Mouse (Mus musculus): Measurements from ENCODE around the gene Eva1a. TPM values are rescaled to one million over a fixed set of nuclear protein-coding genes. Genes with fewer than 3 reads are reported as not detected.

Gene Eva1a
- polyA plus RNA-seq, 1 experiment = 14.9 TPM

GRCm38 (mm10) chr6:82050201-82050600, 9.4 kb downstream of the Eva1a start:
- H3K27ac ChIP-seq (ENCODE audit: insufficient read depth, low read length) = no peak overlapping the region
- no peak for TF ChIP-seq POLR2A (IDR thresholded peaks at IDR 0.05; ENCODE audit: borderline replicate concordance, insufficient read depth, low read length)
- no peak for TF ChIP-seq CTCF (IDR thresholded peaks at IDR 0.05; ENCODE audit: borderline replicate concordance, insufficient read depth, low read depth, low read length)
- no peaks in the 10 kb centered on the region for H3K4me1 ChIP-seq (ENCODE audit: control insufficient read depth, insufficient read depth, low read length)
- peak in 1 of 2 experiments; percentile 20 for DNase-seq
- H3K4me3 ChIP-seq (replicated peaks; ENCODE audit: insufficient read depth, low read depth, low read length) = no peak overlapping the region
- no peaks in the 10 kb centered on the region for H3K27me3 ChIP-seq (ENCODE audit: control insufficient read depth, insufficient read depth, low read length)
- 31% methylated on average over 9 of the region's 9 CpGs for WGBS

- no peak for DNase-seq
- Histone ChIP-seq H3K27me3 (ENCODE audit: control insufficient read depth, insufficient read depth, low read length) (no peaks in the 10 kb centered on the region), H3K27ac (ENCODE audit: insufficient read depth, low read length) (no peak overlapping the region), H3K4me1 (ENCODE audit: control insufficient read depth, insufficient read depth, low read length) (no peaks in the 10 kb centered on the region), H3K4me3 (replicated peaks; ENCODE audit: insufficient read depth, low read depth, low read length) (no peak overlapping the region)
- no peak for TF ChIP-seq CTCF (IDR thresholded peaks at IDR 0.05; ENCODE audit: borderline replicate concordance, insufficient read depth, low read depth, low read length)
- TF ChIP-seq POLR2A (IDR thresholded peaks at IDR 0.05; ENCODE audit: borderline replicate concordance, insufficient read depth, low read length) = no peak
- WGBS = 84% methylated on average over 8 of the region's 8 CpGs
Observed at GRCm38 (mm10) chr6:82051569-82051968, 10.7 kb downstream of the Eva1a start.

- no peaks in the 10 kb centered on the region for H3K27me3 ChIP-seq (ENCODE audit: control insufficient read depth, insufficient read depth, low read length)
- 89% methylated on average over 6 of the region's 6 CpGs for WGBS
- H3K4me3 ChIP-seq (replicated peaks; ENCODE audit: insufficient read depth, low read depth, low read length) = no peak overlapping the region
- H3K27ac ChIP-seq (ENCODE audit: insufficient read depth, low read length) = no peak overlapping the region
- no peak for DNase-seq
- TF ChIP-seq CTCF (IDR thresholded peaks at IDR 0.05; ENCODE audit: borderline replicate concordance, insufficient read depth, low read depth, low read length) = no peak
- TF ChIP-seq POLR2A (IDR thresholded peaks at IDR 0.05; ENCODE audit: borderline replicate concordance, insufficient read depth, low read length) = no peak
- no peaks in the 10 kb centered on the region for H3K4me1 ChIP-seq (ENCODE audit: control insufficient read depth, insufficient read depth, low read length)
Observed at GRCm38 (mm10) chr6:82052047-82052725, 11.3 kb downstream of the Eva1a start.

GRCm38 (mm10) chr6:82052726-82053118, 11.9 kb downstream of the Eva1a start:
- H3K4me1 ChIP-seq (ENCODE audit: control insufficient read depth, insufficient read depth, low read length) = no peaks in the 10 kb centered on the region
- no peaks in the 10 kb centered on the region for H3K27me3 ChIP-seq (ENCODE audit: control insufficient read depth, insufficient read depth, low read length)
- no peak for TF ChIP-seq POLR2A (IDR thresholded peaks at IDR 0.05; ENCODE audit: borderline replicate concordance, insufficient read depth, low read length)
- no peak for TF ChIP-seq CTCF (IDR thresholded peaks at IDR 0.05; ENCODE audit: borderline replicate concordance, insufficient read depth, low read depth, low read length)
- WGBS = 66% methylated on average over 2 of the region's 2 CpGs
- no peak for DNase-seq
- no peak overlapping the region for H3K4me3 ChIP-seq (replicated peaks; ENCODE audit: insufficient read depth, low read depth, low read length)
- no peak overlapping the region for H3K27ac ChIP-seq (ENCODE audit: insufficient read depth, low read length)

- no peaks in the 10 kb centered on the region for H3K27me3 ChIP-seq (ENCODE audit: control insufficient read depth, insufficient read depth, low read length)
- H3K4me3 ChIP-seq (replicated peaks; ENCODE audit: insufficient read depth, low read depth, low read length) = no peak overlapping the region
- no peak overlapping the region for H3K27ac ChIP-seq (ENCODE audit: insufficient read depth, low read length)
- H3K4me1 ChIP-seq (ENCODE audit: control insufficient read depth, insufficient read depth, low read length) = no peaks in the 10 kb centered on the region
- TF ChIP-seq POLR2A (IDR thresholded peaks at IDR 0.05; ENCODE audit: borderline replicate concordance, insufficient read depth, low read length) (no peak), CTCF (IDR thresholded peaks at IDR 0.05; ENCODE audit: borderline replicate concordance, insufficient read depth, low read depth, low read length) (no peak)
- 71% methylated on average over 7 of the region's 7 CpGs for WGBS
- DNase-seq = no peak
Observed at GRCm38 (mm10) chr6:82054854-82055253, 14.0 kb downstream of the Eva1a start.

GRCm38 (mm10) chr6:82059896-82060295, 19.1 kb downstream of the Eva1a start:
- H3K4me1 ChIP-seq (ENCODE audit: control insufficient read depth, insufficient read depth, low read length) = no peaks in the 10 kb centered on the region
- 75% methylated on average over 7 of the region's 7 CpGs for WGBS
- H3K27me3 ChIP-seq (ENCODE audit: control insufficient read depth, insufficient read depth, low read length) = no peaks in the 10 kb centered on the region
- DNase-seq = no peak
- no peak for TF ChIP-seq CTCF (IDR thresholded peaks at IDR 0.05; ENCODE audit: borderline replicate concordance, insufficient read depth, low read depth, low read length)
- no peak for TF ChIP-seq POLR2A (IDR thresholded peaks at IDR 0.05; ENCODE audit: borderline replicate concordance, insufficient read depth, low read length)
- H3K4me3 ChIP-seq (replicated peaks; ENCODE audit: insufficient read depth, low read depth, low read length) = no peak overlapping the region
- no peak overlapping the region for H3K27ac ChIP-seq (ENCODE audit: insufficient read depth, low read length)

GRCm38 (mm10) chr6:82065230-82065629, 24.4 kb downstream of the Eva1a start:
- DNase-seq = no peak
- Histone ChIP-seq H3K4me3 (replicated peaks; ENCODE audit: insufficient read depth, low read depth, low read length) (no peak overlapping the region), H3K27me3 (ENCODE audit: control insufficient read depth, insufficient read depth, low read length) (no peaks in the 10 kb centered on the region), H3K4me1 (ENCODE audit: control insufficient read depth, insufficient read depth, low read length) (no peaks in the 10 kb centered on the region), H3K27ac (ENCODE audit: insufficient read depth, low read length) (no peak overlapping the region)
- WGBS = 79% methylated on average over 5 of the region's 5 CpGs
- TF ChIP-seq CTCF (IDR thresholded peaks at IDR 0.05; ENCODE audit: borderline replicate concordance, insufficient read depth, low read depth, low read length) = no peak
- TF ChIP-seq POLR2A (IDR thresholded peaks at IDR 0.05; ENCODE audit: borderline replicate concordance, insufficient read depth, low read length) = no peak

GRCm38 (mm10) chr6:82066515-82067081, 25.8 kb downstream of the Eva1a start:
- no peak for DNase-seq
- TF ChIP-seq CTCF (IDR thresholded peaks at IDR 0.05; ENCODE audit: borderline replicate concordance, insufficient read depth, low read depth, low read length) = no peak
- no peak for TF ChIP-seq POLR2A (IDR thresholded peaks at IDR 0.05; ENCODE audit: borderline replicate concordance, insufficient read depth, low read length)
- Histone ChIP-seq H3K4me1 (ENCODE audit: control insufficient read depth, insufficient read depth, low read length) (no peaks in the 10 kb centered on the region), H3K27ac (ENCODE audit: insufficient read depth, low read length) (no peak overlapping the region), H3K4me3 (replicated peaks; ENCODE audit: insufficient read depth, low read depth, low read length) (no peak overlapping the region), H3K27me3 (ENCODE audit: control insufficient read depth, insufficient read depth, low read length) (no peaks in the 10 kb centered on the region)
- WGBS = 85% methylated on average over 8 of the region's 8 CpGs
